Mouse (Mus musculus) MEL (cell line): ENCODE measurements around the gene Trem2.

ENCODE experiments used
- CHD2 ChIP-seq: IDR thresholded peaks from 2 replicates; pipeline ENCODE4 v1.6.1; 2011; ENCODE audit warnings: low read length, improper control_type of control experiment
- CTCF ChIP-seq, 3 experiments: IDR thresholded peaks in 2 of 3; conservative IDR thresholded peaks in 1 of 3; 2 replicates each; pipeline ENCODE4 v1.5.1; 2011 to 2012; ENCODE audit warnings: low read length in 3 of 3, low read depth in 2 of 3, mild to moderate bottlenecking in 2 of 3, improper control_type of control experiment in 1 of 3, inconsistent platforms in 1 of 3, mixed read lengths in 1 of 3, moderate library complexity in 1 of 3; ENCODE audit not compliant: control insufficient read depth in 1 of 3, insufficient read depth in 1 of 3, poor library complexity in 1 of 3, severe bottlenecking in 1 of 3
- MAZ ChIP-seq: IDR thresholded peaks from 2 replicates; pipeline ENCODE4 v1.6.1; 2012; ENCODE audit warnings: low read depth, mild to moderate bottlenecking, inconsistent platforms, low read length, improper control_type of control experiment
- TBP ChIP-seq: IDR thresholded peaks from 2 replicates; pipeline ENCODE4 v1.8.0; 2011; ENCODE audit warnings: low read depth, low read length, improper control_type of control experiment
- USF1 ChIP-seq: IDR thresholded peaks from 2 replicates; pipeline ENCODE4 v1.6.1; 2014; ENCODE audit warnings: low read depth, mild to moderate bottlenecking, inconsistent platforms, low read length, improper control_type of control experiment, moderate library complexity
- USF2 ChIP-seq, 2 experiments: IDR thresholded peaks; 2 replicates each; pipeline ENCODE4 v1.6.1; 2011 to 2012; ENCODE audit warnings: improper control_type of control experiment in 2 of 2, low read length in 2 of 2, borderline replicate concordance in 1 of 2, inconsistent platforms in 1 of 2, low read depth in 1 of 2, mild to moderate bottlenecking in 1 of 2; ENCODE audit not compliant: insufficient read depth in 1 of 2

DNA sequence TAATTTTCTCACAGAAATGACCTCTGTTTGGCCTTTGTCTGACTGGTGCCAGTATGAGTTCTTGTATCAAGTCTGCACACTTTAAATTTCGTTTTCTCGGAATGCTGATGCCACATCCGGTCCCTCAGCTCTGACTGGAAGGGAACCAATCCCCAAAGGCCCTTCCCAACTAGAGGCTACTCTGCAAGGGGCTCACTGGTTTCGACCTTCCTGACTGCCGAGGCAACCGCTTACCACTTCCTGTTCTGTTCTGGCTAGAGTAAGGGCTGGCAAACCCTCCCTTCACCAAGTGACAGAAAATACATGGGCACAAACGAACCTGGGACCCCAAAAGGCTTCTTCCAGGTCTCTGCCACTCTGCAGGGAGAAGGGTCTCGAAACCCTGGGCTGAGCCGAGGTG is 45.3 kb upstream of the Trem2 start:
- TF ChIP-seq USF1 (no peak), CHD2 (no peak), TBP (peak; percentile 52; the same call in 1 of the 2 replicates), MAZ (no peak), USF2 (IDR thresholded peaks at IDR 0.05; ENCODE audit: borderline replicate concordance in 1 of 2, insufficient read depth in 1 of 2, low read depth in 1 of 2, low read length in 2 of 2) (no peak), CTCF (IDR thresholded peaks at IDR 0.05 in 2 of 3, conservative IDR thresholded peaks at IDR 0.05 in 1 of 3; ENCODE audit: control insufficient read depth in 1 of 3, insufficient read depth in 1 of 3, low read depth in 2 of 3, low read length in 3 of 3, poor library complexity in 1 of 3, severe bottlenecking in 1 of 3) (no peak)
